Mouse (Mus musculus) limb, embryonic 10.5 days (tissue): ENCODE results near the gene Bri3. TPM values are rescaled to one million over a fixed set of nuclear protein-coding genes. Genes with fewer than 3 reads are reported as not detected.

Experiments used
- DNase-seq: peaks from one replicate; pipeline ENCODE4 v3.0.0-alpha.2; 2017; ENCODE audit warnings: low spot score
- H3K27ac ChIP-seq: fragments of 300-500 bp; sonication (generic); 2 replicates; pipeline ENCODE4 v1.5.1; 2016; ENCODE audit warnings: mild to moderate bottlenecking
- H3K27me3 ChIP-seq: fragments of 300-500 bp; sonication (generic); 2 replicates; pipeline ENCODE4 v1.6.1; 2016; ENCODE audit warnings: low read depth, mild to moderate bottlenecking; ENCODE audit not compliant: poor library complexity, severe bottlenecking
- H3K36me3 ChIP-seq: fragments of 300-500 bp; sonication (generic); 2 replicates; pipeline ENCODE4 v1.6.1; 2016; ENCODE audit warnings: mild to moderate bottlenecking, moderate library complexity
- H3K4me1 ChIP-seq: fragments of 300-500 bp; sonication (generic); 2 replicates; pipeline ENCODE4 v1.6.1; 2016
- H3K4me3 ChIP-seq: fragments of 300-500 bp; sonication (generic); 2 replicates; pipeline ENCODE4 v1.5.1; 2016; ENCODE audit warnings: mild to moderate bottlenecking, moderate library complexity
- H3K9me3 ChIP-seq: fragments of 300-500 bp; sonication (generic); replicated peaks from 2 replicates; pipeline ENCODE4 v1.6.1; 2016; ENCODE audit warnings: mild to moderate bottlenecking
- WGBS: fragments of 180-500 bp; shearing (Covaris S2); methylation state at CpG from one replicate; pipeline ENCODE4 v1.1.7; 2016; 5-methylcytosine and 5-hydroxymethylcytosine counted together
- polyA plus RNA-seq: library from polyadenylated mRNA; unstranded; fragments of >200 nt; fragmentation: Nextera tagmentation; extraction: Ambion mirVana; gene quantifications from 2 replicates; pipeline ENCODE4 v1.2.1, GENCODE M21; 2016

The Bri3 gene
- polyA plus RNA-seq, 1 experiment from 2014 or later, result 122 TPM

- Histone ChIP-seq H3K27ac (no peak overlapping the region), H3K36me3 (no peaks in the 10 kb centered on the region), H3K4me3 (no peak overlapping the region), H3K9me3 (no peaks in the 10 kb centered on the region), H3K27me3 (no peaks in the 10 kb centered on the region), H3K4me1 (no peaks in the 10 kb centered on the region)
- WGBS, result 84% methylated on average over 10 of the region's 10 CpGs
- DNase-seq, result no peak
Observed at GRCm38 (mm10) chr5:144446475-144447225, 202.4 kb downstream of the Bri3 start.

- no peak overlapping the region for H3K4me3 ChIP-seq
- H3K9me3 ChIP-seq, result no peaks in the 10 kb centered on the region
- 85% methylated on average over 8 of the region's 8 CpGs for WGBS
- no peaks in the 10 kb centered on the region for H3K27me3 ChIP-seq
- no peak overlapping the region for H3K27ac ChIP-seq
- no peaks in the 10 kb centered on the region for H3K4me1 ChIP-seq
- no peak for DNase-seq
- no peaks in the 10 kb centered on the region for H3K36me3 ChIP-seq
Observed at GRCm38 (mm10) chr5:144447226-144447616, 203.0 kb downstream of the Bri3 start.

GRCm38 (mm10) chr5:144447975-144448374 is 203.7 kb downstream of the Bri3 start:
- H3K27me3 ChIP-seq, result no peaks in the 10 kb centered on the region
- 48% methylated on average over 5 of the region's 5 CpGs for WGBS
- H3K9me3 ChIP-seq, result no peaks in the 10 kb centered on the region
- H3K36me3 ChIP-seq, result no peaks in the 10 kb centered on the region
- no peak overlapping the region for H3K27ac ChIP-seq
- no peak for DNase-seq
- no peaks in the 10 kb centered on the region for H3K4me1 ChIP-seq
- H3K4me3 ChIP-seq, result no peak overlapping the region

- no peak for DNase-seq
- Histone ChIP-seq H3K27ac (no peak overlapping the region), H3K4me3 (no peak overlapping the region), H3K4me1 (peaks cover 10% of the 10 kb centered on the region), H3K36me3 (no peaks in the 10 kb centered on the region), H3K9me3 (no peaks in the 10 kb centered on the region), H3K27me3 (no peaks in the 10 kb centered on the region)
- WGBS, result 71% methylated on average over 7 of the region's 7 CpGs
Observed at GRCm38 (mm10) chr5:144452776-144453455, 208.7 kb downstream of the Bri3 start.

- Histone ChIP-seq H3K27ac (peak overlapping the region; percentile 71), H3K9me3 (no peaks in the 10 kb centered on the region), H3K4me3 (peak overlapping the region; percentile 41), H3K4me1 (peaks cover 13% of the 10 kb centered on the region), H3K36me3 (no peaks in the 10 kb centered on the region), H3K27me3 (no peaks in the 10 kb centered on the region)
- peak; percentile 61 for DNase-seq
- 6% methylated on average over 11 of the region's 11 CpGs for WGBS
Observed at GRCm38 (mm10) chr5:144457623-144458287, 213.5 kb downstream of the Bri3 start.

GRCm38 (mm10) chr5:144466987-144467386 is 222.8 kb downstream of the Bri3 start:
- WGBS, result 44% methylated on average over 6 of the region's 6 CpGs
- Histone ChIP-seq H3K27ac (no peak overlapping the region), H3K9me3 (no peaks in the 10 kb centered on the region), H3K4me1 (no peaks in the 10 kb centered on the region), H3K27me3 (no peaks in the 10 kb centered on the region), H3K36me3 (no peaks in the 10 kb centered on the region), H3K4me3 (no peak overlapping the region)
- DNase-seq, result peak; percentile 46

GRCm38 (mm10) chr5:144473056-144473455 is 228.8 kb downstream of the Bri3 start:
- Histone ChIP-seq H3K36me3 (no peaks in the 10 kb centered on the region), H3K4me3 (no peak overlapping the region), H3K27me3 (no peaks in the 10 kb centered on the region), H3K9me3 (no peaks in the 10 kb centered on the region), H3K4me1 (no peaks in the 10 kb centered on the region), H3K27ac (no peak overlapping the region)
- no peak for DNase-seq
- 79% methylated on average over 14 of the region's 14 CpGs for WGBS

- no peaks in the 10 kb centered on the region for H3K27me3 ChIP-seq
- H3K4me3 ChIP-seq, result no peak overlapping the region
- H3K4me1 ChIP-seq, result no peaks in the 10 kb centered on the region; the same call in 1 of the 2 replicates
- 75% methylated on average over 8 of the region's 8 CpGs for WGBS
- H3K27ac ChIP-seq, result no peak overlapping the region
- no peaks in the 10 kb centered on the region for H3K36me3 ChIP-seq
- H3K9me3 ChIP-seq, result no peaks in the 10 kb centered on the region
- no peak for DNase-seq
Observed at GRCm38 (mm10) chr5:144479677-144480171, 235.5 kb downstream of the Bri3 start.

GRCm38 (mm10) chr5:144483659-144484375 is 239.6 kb downstream of the Bri3 start:
- Histone ChIP-seq H3K9me3 (no peaks in the 10 kb centered on the region), H3K27ac (no peak overlapping the region), H3K36me3 (no peaks in the 10 kb centered on the region), H3K4me1 (no peaks in the 10 kb centered on the region; the same call in 1 of the 2 replicates), H3K27me3 (no peaks in the 10 kb centered on the region), H3K4me3 (no peak overlapping the region)
- DNase-seq, result no peak
- 66% methylated on average over 16 of the region's 16 CpGs for WGBS

- no peaks in the 10 kb centered on the region for H3K27me3 ChIP-seq
- 17% methylated on average over 6 of the region's 6 CpGs for WGBS
- DNase-seq, result peak; percentile 45
- H3K36me3 ChIP-seq, result no peaks in the 10 kb centered on the region
- H3K27ac ChIP-seq, result no peak overlapping the region
- no peaks in the 10 kb centered on the region for H3K4me1 ChIP-seq
- no peak overlapping the region for H3K4me3 ChIP-seq
- no peaks in the 10 kb centered on the region for H3K9me3 ChIP-seq
Observed at GRCm38 (mm10) chr5:144491308-144491707, 247.1 kb downstream of the Bri3 start.
